ENCODE assay signal across 8 mouse cellular contexts in genomic region chr2:77815775-77816412, GRCm38 (mm10). TPM values are rescaled to one million over a fixed set of nuclear protein-coding genes. Genes with fewer than 3 reads are reported as not detected.
DNase-seq lines count a peak whose midpoint lies in the region; ATAC-seq and TF ChIP-seq lines count a peak whose summit lies in the region.

No protein-coding gene starts in this region.

- 8% methylated on average over 20 of the region's 20 CpGs for WGBS in forebrain, embryonic 14.5 days
- 5% methylated on average over 20 of the region's 20 CpGs for whole genome bisulfite sequencing in midbrain, embryonic 11.5 days

- peaks cover 37% of the 10 kb centered on the region for H3K27me3 ChIP-seq in forebrain, embryonic 14.5 days (replicated peaks; ENCODE audit: control insufficient read depth, insufficient read depth, low read length)
- H3K27me3 ChIP-seq in midbrain, embryonic 11.5 days (ENCODE audit: control insufficient read depth, insufficient read depth, low read length) = peaks cover 24% of the 10 kb centered on the region

- no peak for ATAC-seq in forebrain, embryonic 14.5 days
- ATAC-seq in midbrain, embryonic 11.5 days (ENCODE audit: low FRiP score) = peak; percentile 26
- no peak for ATAC-seq in erythroblast, adult 5-6 weeks (replicated peaks; ENCODE audit: low FRiP score, poor library complexity, severe bottlenecking)

- no peaks in the 10 kb centered on the region for H3K9me3 ChIP-seq in forebrain, embryonic 14.5 days (replicated peaks; ENCODE audit: control insufficient read depth, low read length)
- H3K9me3 ChIP-seq in midbrain, embryonic 11.5 days (ENCODE audit: control insufficient read depth, low read length) = no peaks in the 10 kb centered on the region

- no peak for TF ChIP-seq POLR2A in brain, embryonic 14.5 days (IDR thresholded peaks at IDR 0.05; ENCODE audit: borderline replicate concordance, extremely low read depth, insufficient read depth, insufficient read length, poor library complexity, severe bottlenecking)

- H3K4me2 ChIP-seq in forebrain, embryonic 14.5 days (ENCODE audit: low read length) = peak overlapping the region; percentile 99
- peak overlapping the region; percentile 99 for H3K4me2 ChIP-seq in midbrain, embryonic 11.5 days

- H3K4me3 ChIP-seq in forebrain, embryonic 14.5 days (ENCODE audit: low read depth, low read length) = peak overlapping the region; percentile 62
- peak overlapping the region; percentile 58 for H3K4me3 ChIP-seq in midbrain, embryonic 11.5 days (ENCODE audit: low read depth, low read length)

- TF ChIP-seq CTCF in brain, embryonic 14.5 days (IDR thresholded peaks at IDR 0.05; ENCODE audit: borderline replicate concordance, extremely low read depth, insufficient read depth, insufficient read length) = no peak

- H3K9ac ChIP-seq in forebrain, embryonic 14.5 days (ENCODE audit: low read length) = peak overlapping the region; percentile 60
- peak overlapping the region; percentile 54 for H3K9ac ChIP-seq in midbrain, embryonic 11.5 days (ENCODE audit: low read length)

- peak; percentile 84 for DNase-seq in heart, adult 11 months
- DNase-seq in heart, adult 8-10 months (ENCODE audit: low spot score) = no peak
- DNase-seq in brain, embryonic 14.5 days (ENCODE audit: low read depth) = peak; percentile 30
- peak; percentile 8 for DNase-seq in forebrain, embryonic 14.5 days (ENCODE audit: low spot score)
- DNase-seq in kidney, postnatal 4 days = peak; percentile 33 to 43
- DNase-seq in midbrain, embryonic 11.5 days (ENCODE audit: low spot score, missing footprints) = peak; percentile 94
- no peak for DNase-seq in adrenal gland, postnatal 25 days

- peaks cover 5% of the 10 kb centered on the region; the same call in 1 of the 2 replicates for H3K4me1 ChIP-seq in forebrain, embryonic 14.5 days (ENCODE audit: control insufficient read depth, insufficient read depth, low read length)
- H3K4me1 ChIP-seq in midbrain, embryonic 11.5 days (ENCODE audit: control insufficient read depth, insufficient read depth, low read length) = peaks cover 5% of the 10 kb centered on the region; the same call in 1 of the 2 replicates

- no peak overlapping the region for H3K27ac ChIP-seq in forebrain, embryonic 14.5 days (ENCODE audit: low read depth, low read length)
- H3K27ac ChIP-seq in midbrain, embryonic 11.5 days (ENCODE audit: low read depth, low read length) = no peak overlapping the region

- no peaks in the 10 kb centered on the region for H3K36me3 ChIP-seq in forebrain, embryonic 14.5 days (ENCODE audit: control insufficient read depth, insufficient read depth, low read length)
- H3K36me3 ChIP-seq in midbrain, embryonic 11.5 days (ENCODE audit: control insufficient read depth, insufficient read depth, low read length) = no peaks in the 10 kb centered on the region

RNA-seq across cellular contexts. Expression of gene Zfp385b, which starts 3.5 kb away (rescaled TPM):
- 10 to 100 TPM in 3 of 4 experiments, 1 to 10 TPM in 1; 8.2 to 13.8 (median 12.1) TPM for total RNA-seq in heart, adult 8-10 months (2022)
- 9.6 and 13.8 TPM in 2 replicates for polyA plus RNA-seq in brain, embryonic 14.5 days (2012; rRNA removed)
- 4.7 and 8.4 TPM in 2 replicates for polyA plus RNA-seq in forebrain, embryonic 14.5 days (2014; fragmentation: Nextera tagmentation; extraction: Ambion mirVana)
- 1.7 and 2.3 TPM in 2 replicates for polyA plus RNA-seq in midbrain, embryonic 11.5 days (2014; fragmentation: Nextera tagmentation; extraction: Ambion mirVana)
- total RNA-seq in erythroblast, adult 5-6 weeks (2015; ENCODE audit: low replicate concordance) = not detected in 2 replicates
- total RNA-seq in erythroblast, adult 5-6 weeks (2017; ENCODE audit: low replicate concordance) = 3.5 TPM in 1 of 2 replicates, not detected in the other
- 0.49 and 0.67 TPM in 2 replicates for total RNA-seq in adrenal gland, postnatal 25 days (2021)

Comparison
In these comparisons a context has a peak if more than half of its experiments do, and no peak if none do; other contexts are left out.
1. DNase-seq: peak in heart, adult 11 months (single experiment), brain, embryonic 14.5 days (single experiment), forebrain, embryonic 14.5 days (single experiment), kidney, postnatal 4 days (2 of 2) and midbrain, embryonic 11.5 days (single experiment); none in heart, adult 8-10 months (single experiment) and adrenal gland, postnatal 25 days (single experiment).